Mouse (Mus musculus): ENCODE data around the gene Sh2d1b1. TPM values are rescaled to one million over a fixed set of nuclear protein-coding genes. Genes with fewer than 3 reads are reported as not detected.

The Sh2d1b1 gene
- polyA plus RNA-seq, 1 experiment: 0.05 TPM

DNA sequence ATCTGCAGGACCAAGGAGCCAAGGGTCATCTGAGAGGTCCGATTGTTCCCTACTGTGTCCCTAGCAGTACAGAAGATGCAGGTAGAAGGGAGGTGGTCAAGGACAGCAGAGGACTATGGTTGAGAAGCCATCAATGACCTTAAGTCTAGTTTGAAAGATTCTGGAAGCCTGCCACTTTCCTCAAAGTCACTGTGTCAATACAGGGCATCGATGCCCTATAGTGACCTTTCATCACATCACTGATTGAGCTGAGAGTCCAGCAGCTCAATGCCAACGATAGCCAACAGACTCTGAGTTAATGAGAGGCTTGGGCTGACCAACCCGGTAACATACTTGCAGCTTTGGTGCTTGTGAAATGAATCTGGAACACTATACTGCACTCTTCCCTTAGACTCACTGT, 48.2 kb downstream of the Sh2d1b1 start:
- H3K36me3 ChIP-seq (ENCODE audit: control insufficient read depth, insufficient read depth): no peaks in the 10 kb centered on the region
- H3K4me2 ChIP-seq (ENCODE audit: low read depth): no peak overlapping the region
- TF ChIP-seq MYOG (IDR thresholded peaks at IDR 0.05; ENCODE audit: control insufficient read depth in 1 of 3, insufficient read depth in 1 of 3, insufficient read length in 2 of 3, low read depth in 2 of 3) (no peak), POLR2A (IDR thresholded peaks at IDR 0.05; ENCODE audit: insufficient read length, low read depth) (no peak), MAX (IDR thresholded peaks at IDR 0.05; ENCODE audit: low read depth) (no peak), TCF3 (IDR thresholded peaks at IDR 0.05; ENCODE audit: insufficient read length, low read depth) (no peak), TCF12 (IDR thresholded peaks at IDR 0.05; ENCODE audit: insufficient read depth, poor library complexity, severe bottlenecking) (no peak), E2F4 (IDR thresholded peaks at IDR 0.05; ENCODE audit: insufficient read depth) (no peak), CEBPB (IDR thresholded peaks at IDR 0.05; ENCODE audit: insufficient read depth, poor library complexity, severe bottlenecking) (no peak), MYOD1 (IDR thresholded peaks at IDR 0.05; ENCODE audit: control insufficient read depth in 1 of 3, insufficient read length in 2 of 3, low read depth in 2 of 3) (no peak), SRF (IDR thresholded peaks at IDR 0.05; ENCODE audit: control insufficient read depth, insufficient read length, low read depth) (no peak), USF1 (IDR thresholded peaks at IDR 0.05; ENCODE audit: low read depth) (no peak), POLR2AphosphoS2 (IDR thresholded peaks at IDR 0.05; ENCODE audit: insufficient read length, low read depth) (no peak), REST (IDR thresholded peaks at IDR 0.05; ENCODE audit: insufficient read depth, insufficient read length) (no peak)
- no peak overlapping the region for H3K4me3 ChIP-seq
- H3K27me3 ChIP-seq (ENCODE audit: control insufficient read depth, insufficient read depth, insufficient read length): peaks cover 35% of the 10 kb centered on the region
- no peaks in the 10 kb centered on the region for H3K79me2 ChIP-seq (ENCODE audit: control insufficient read depth, insufficient read depth)
- H3ac ChIP-seq (ENCODE audit: control insufficient read depth, insufficient read length): no peak overlapping the region

DNA sequence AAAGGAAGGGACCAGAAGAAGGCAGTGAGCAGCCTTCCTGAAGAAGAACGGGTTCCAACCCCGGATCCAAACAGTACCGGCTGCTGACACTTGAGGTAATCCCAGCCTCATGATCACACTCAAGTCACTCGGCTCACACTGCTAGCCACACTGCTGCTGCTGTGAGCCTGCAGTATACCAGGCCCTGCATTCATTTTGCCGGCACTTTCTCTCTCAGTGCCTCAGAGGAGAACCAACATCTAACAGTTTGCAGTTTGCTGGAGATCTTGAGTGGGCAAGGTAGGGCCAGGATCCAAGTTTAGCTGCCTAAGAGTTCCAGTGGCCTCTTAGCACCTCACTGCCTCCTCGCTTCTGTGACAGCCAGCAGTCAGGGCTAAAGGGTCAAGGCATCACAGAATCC, 54.8 kb downstream of the Sh2d1b1 start:
- no peak for TF ChIP-seq POLR2A (IDR thresholded peaks at IDR 0.05; ENCODE audit: insufficient read length, low read depth)
- TF ChIP-seq TCF3 (IDR thresholded peaks at IDR 0.05; ENCODE audit: insufficient read length, low read depth): no peak
- no peak for TF ChIP-seq TCF12 (IDR thresholded peaks at IDR 0.05; ENCODE audit: insufficient read depth, poor library complexity, severe bottlenecking)
- TF ChIP-seq POLR2AphosphoS2 (IDR thresholded peaks at IDR 0.05; ENCODE audit: insufficient read length, low read depth): no peak
- TF ChIP-seq SRF (IDR thresholded peaks at IDR 0.05; ENCODE audit: control insufficient read depth, insufficient read length, low read depth): no peak
- TF ChIP-seq CEBPB (IDR thresholded peaks at IDR 0.05; ENCODE audit: insufficient read depth, poor library complexity, severe bottlenecking): no peak
- no peak for TF ChIP-seq REST (IDR thresholded peaks at IDR 0.05; ENCODE audit: insufficient read depth, insufficient read length)
- TF ChIP-seq E2F4 (IDR thresholded peaks at IDR 0.05; ENCODE audit: insufficient read depth): no peak
- no peak for TF ChIP-seq USF1 (IDR thresholded peaks at IDR 0.05; ENCODE audit: low read depth)
- no peak for TF ChIP-seq MAX (IDR thresholded peaks at IDR 0.05; ENCODE audit: low read depth)
- no peak for TF ChIP-seq MYOD1 (IDR thresholded peaks at IDR 0.05; ENCODE audit: control insufficient read depth in 1 of 3, insufficient read length in 2 of 3, low read depth in 2 of 3)
- no peak for TF ChIP-seq MYOG (IDR thresholded peaks at IDR 0.05; ENCODE audit: control insufficient read depth in 1 of 3, insufficient read depth in 1 of 3, insufficient read length in 2 of 3, low read depth in 2 of 3)

DNA sequence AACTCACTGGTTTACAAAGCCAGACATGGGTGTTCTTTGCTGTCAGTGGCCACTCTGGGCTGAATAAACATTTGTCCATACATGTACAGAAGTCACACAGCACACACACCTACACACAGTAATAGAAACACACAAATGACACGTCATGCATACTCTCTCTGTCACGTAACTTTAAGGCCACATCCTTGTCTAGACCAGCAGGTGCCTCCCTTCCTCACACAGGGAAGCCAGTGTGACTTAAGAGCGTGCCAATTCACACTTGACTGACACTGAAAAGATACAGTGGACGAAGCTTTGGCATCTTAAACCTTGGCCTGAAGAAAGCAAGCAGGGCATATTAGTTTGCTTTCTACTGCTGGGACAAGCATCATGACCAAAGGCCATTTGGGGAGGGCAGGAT, 55.7 kb downstream of the Sh2d1b1 start:
- Histone ChIP-seq H3K27me3 (ENCODE audit: control insufficient read depth, insufficient read depth, insufficient read length) (peaks cover 9% of the 10 kb centered on the region), H3K36me3 (ENCODE audit: control insufficient read depth, insufficient read depth) (no peaks in the 10 kb centered on the region), H3K4me3 (no peak overlapping the region), H3K79me2 (ENCODE audit: control insufficient read depth, insufficient read depth) (no peaks in the 10 kb centered on the region), H3ac (ENCODE audit: control insufficient read depth, insufficient read length) (no peak overlapping the region), H3K4me2 (ENCODE audit: low read depth) (no peak overlapping the region)
- no peak for TF ChIP-seq TCF3 (IDR thresholded peaks at IDR 0.05; ENCODE audit: insufficient read length, low read depth)
- no peak for TF ChIP-seq CEBPB (IDR thresholded peaks at IDR 0.05; ENCODE audit: insufficient read depth, poor library complexity, severe bottlenecking)
- TF ChIP-seq MAX (IDR thresholded peaks at IDR 0.05; ENCODE audit: low read depth): no peak
- no peak for TF ChIP-seq POLR2AphosphoS2 (IDR thresholded peaks at IDR 0.05; ENCODE audit: insufficient read length, low read depth)
- no peak for TF ChIP-seq USF1 (IDR thresholded peaks at IDR 0.05; ENCODE audit: low read depth)
- TF ChIP-seq E2F4 (IDR thresholded peaks at IDR 0.05; ENCODE audit: insufficient read depth): no peak
- TF ChIP-seq MYOD1 (IDR thresholded peaks at IDR 0.05; ENCODE audit: control insufficient read depth in 1 of 3, insufficient read length in 2 of 3, low read depth in 2 of 3): no peak
- TF ChIP-seq MYOG (IDR thresholded peaks at IDR 0.05; ENCODE audit: control insufficient read depth in 1 of 3, insufficient read depth in 1 of 3, insufficient read length in 2 of 3, low read depth in 2 of 3): no peak
- TF ChIP-seq TCF12 (IDR thresholded peaks at IDR 0.05; ENCODE audit: insufficient read depth, poor library complexity, severe bottlenecking): no peak
- no peak for TF ChIP-seq SRF (IDR thresholded peaks at IDR 0.05; ENCODE audit: control insufficient read depth, insufficient read length, low read depth)
- no peak for TF ChIP-seq REST (IDR thresholded peaks at IDR 0.05; ENCODE audit: insufficient read depth, insufficient read length)
- TF ChIP-seq POLR2A (IDR thresholded peaks at IDR 0.05; ENCODE audit: insufficient read length, low read depth): no peak

More for the DNA sequence above, 54.8 kb downstream of the Sh2d1b1 start:
- Histone ChIP-seq H3K36me3 (ENCODE audit: control insufficient read depth, insufficient read depth) (no peaks in the 10 kb centered on the region), H3K4me2 (ENCODE audit: low read depth) (no peak overlapping the region), H3K27me3 (ENCODE audit: control insufficient read depth, insufficient read depth, insufficient read length) (peaks cover 16% of the 10 kb centered on the region), H3K79me2 (ENCODE audit: control insufficient read depth, insufficient read depth) (no peaks in the 10 kb centered on the region), H3ac (ENCODE audit: control insufficient read depth, insufficient read length) (no peak overlapping the region), H3K4me3 (no peak overlapping the region)

Other genes starting within 250 kb of the Sh2d1b1 start
- 33.8 TPM for gene Ddr2, start 166.6 kb upstream of the Sh2d1b1 start, polyA plus RNA-seq (2012; fragmentation: generic; extraction: Trizol)
- 16.6 TPM for gene Uap1, start 102.4 kb upstream of the Sh2d1b1 start, polyA plus RNA-seq (2012; fragmentation: generic; extraction: Trizol)
- gene Uhmk1, start 61.9 kb upstream of the Sh2d1b1 start, polyA plus RNA-seq (2012; fragmentation: generic; extraction: Trizol): 6.3 TPM
- gene Sh2d1b2, start 44.6 kb upstream of the Sh2d1b1 start, polyA plus RNA-seq (2012; fragmentation: generic; extraction: Trizol): not detected
- 0.01 TPM for gene Gm7694, start 29.0 kb downstream of the Sh2d1b1 start, polyA plus RNA-seq (2012; fragmentation: generic; extraction: Trizol)
- gene Spata46, start 31.5 kb downstream of the Sh2d1b1 start, polyA plus RNA-seq (2012; fragmentation: generic; extraction: Trizol): not detected